Mouse (Mus musculus): Measurements from ENCODE around the gene Rnf150. TPM values are rescaled to one million over a fixed set of nuclear protein-coding genes. Genes with fewer than 3 reads are reported as not detected.
"Not testable (repeated sequence)": the region's sequence is repeated elsewhere in the genome, so short reads cannot be mapped to it uniquely, and the experiment has no call there.

Rnf150 gene
- total RNA-seq, 2 experiments from 2014 or later = 27.5 to 28.9 TPM

GRCm38 (mm10) chr8:83052896-83053295 lies 189.7 kb downstream of the Rnf150 start:
- DNase-seq (ENCODE audit: extremely low spot score in 1 of 2, low spot score in 2 of 2) = no peak
- intact Hi-C loops (cut with DNase I) = no loop called here

DNA sequence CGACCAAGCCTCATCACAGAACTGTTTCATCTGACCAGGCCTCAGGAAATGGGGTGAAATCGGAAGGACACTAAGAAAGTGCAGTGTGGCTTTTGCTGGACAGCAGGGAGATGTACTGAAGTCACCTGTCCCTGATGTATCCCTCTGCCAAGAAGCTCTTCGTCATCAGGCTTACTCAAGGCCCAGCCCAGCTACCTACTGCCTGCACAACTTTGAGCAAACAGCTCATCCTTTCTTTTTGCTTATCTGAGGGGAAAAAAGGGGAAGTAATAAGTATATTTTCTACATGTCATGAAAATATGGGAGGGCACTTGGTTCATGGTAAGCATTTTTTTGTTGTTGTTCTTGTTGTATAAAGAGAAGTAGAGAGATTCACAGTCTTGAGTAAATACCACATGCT lies 191.6 kb downstream of the Rnf150 start:
- no peak for DNase-seq (ENCODE audit: extremely low spot score in 1 of 2, low spot score in 2 of 2)

DNA sequence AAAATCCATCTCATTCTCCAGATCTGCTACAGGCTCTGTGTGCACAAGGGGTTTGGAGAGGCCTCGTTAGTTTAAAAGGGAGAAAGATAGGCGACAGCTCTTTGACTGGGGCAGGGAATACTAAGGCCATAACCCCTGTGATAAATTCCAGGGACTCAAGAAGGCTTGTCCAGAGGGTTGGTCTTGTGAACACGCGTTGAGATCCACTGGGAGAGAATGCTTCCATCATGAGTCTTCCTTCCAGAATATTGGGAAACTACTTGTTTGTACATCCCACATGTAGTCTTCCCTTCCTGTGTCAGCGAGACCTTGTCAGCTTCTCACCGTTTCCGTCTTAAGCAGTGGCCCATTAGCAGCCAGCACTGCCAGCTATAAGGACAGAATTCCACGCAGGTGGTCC lies 195.8 kb downstream of the Rnf150 start:
- DNase-seq (ENCODE audit: extremely low spot score in 1 of 2, low spot score in 2 of 2) = no peak
- intact Hi-C loops (cut with DNase I) = no loop called here

More for the DNA sequence above, 191.6 kb downstream of the Rnf150 start:
- intact Hi-C loops (cut with DNase I) = no loop called here

- DNase-seq (ENCODE audit: extremely low spot score in 1 of 2, low spot score in 2 of 2) = no peak
- intact Hi-C loops (cut with DNase I) = no loop called here
These were observed 196.9 kb downstream of the Rnf150 start for GRCm38 (mm10) chr8:83060076-83060475.

GRCm38 (mm10) chr8:83061257-83061656 lies 198.1 kb downstream of the Rnf150 start:
- no peak for DNase-seq (ENCODE audit: extremely low spot score in 1 of 2, low spot score in 2 of 2)
- intact Hi-C loops (cut with DNase I) = no loop called here

DNA sequence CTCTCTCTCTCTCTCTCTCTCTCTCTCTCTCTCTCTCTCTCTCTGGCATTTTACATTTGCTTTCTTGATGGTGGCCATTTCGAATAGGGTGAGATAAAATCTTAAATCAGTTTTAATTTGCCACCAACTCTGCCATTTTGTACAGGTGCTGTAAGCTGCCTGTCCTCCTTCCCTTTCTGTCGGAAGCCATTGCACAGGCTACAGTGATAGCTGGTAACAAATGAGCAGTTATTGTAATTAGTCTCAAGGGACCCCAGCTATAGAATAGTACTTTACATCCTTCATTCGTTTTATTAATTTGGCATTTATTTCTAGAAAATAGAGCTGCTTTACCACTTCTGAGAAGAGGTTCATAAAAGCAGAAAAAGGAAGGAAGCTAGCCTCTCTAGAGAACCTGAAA lies 198.7 kb downstream of the Rnf150 start:
- intact Hi-C loops (cut with DNase I) = no loop called here

GRCm38 (mm10) chr8:83062276-83062675 lies 199.1 kb downstream of the Rnf150 start:
- DNase-seq (ENCODE audit: extremely low spot score in 1 of 2, low spot score in 2 of 2) = no peak
- intact Hi-C loops (cut with DNase I) = no loop called here

More for the DNA sequence above, 198.7 kb downstream of the Rnf150 start:
- DNase-seq (ENCODE audit: extremely low spot score in 1 of 2, low spot score in 2 of 2) = no peak

GRCm38 (mm10) chr8:83064096-83064495 lies 200.9 kb downstream of the Rnf150 start:
- intact Hi-C loops (cut with DNase I) = no loop called here
- no peak for DNase-seq (ENCODE audit: extremely low spot score in 1 of 2, low spot score in 2 of 2)

DNA sequence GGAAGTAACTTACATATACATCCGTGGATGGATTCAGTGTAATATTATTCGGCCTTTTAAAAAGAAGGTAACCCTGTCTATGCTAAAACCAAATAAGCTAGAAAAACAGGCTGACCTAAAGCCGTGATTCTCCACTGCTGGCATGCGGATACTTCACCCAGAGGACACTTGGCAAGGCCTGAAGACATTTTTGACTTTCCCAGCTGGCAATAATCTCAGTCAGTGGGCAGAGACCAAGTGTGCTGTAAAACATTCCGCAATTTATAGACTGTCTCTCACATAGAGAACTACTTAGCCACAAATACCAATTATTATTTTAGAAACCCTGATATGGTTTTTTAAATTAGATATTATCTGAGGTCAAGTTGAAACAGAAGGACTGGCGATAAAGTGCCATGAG lies 202.9 kb downstream of the Rnf150 start:
- DNase-seq (ENCODE audit: extremely low spot score in 1 of 2, low spot score in 2 of 2) = no peak

GRCm38 (mm10) chr8:83066846-83067245 lies 203.7 kb downstream of the Rnf150 start:
- DNase-seq (ENCODE audit: extremely low spot score in 1 of 2, low spot score in 2 of 2) = no peak
- intact Hi-C loops (cut with DNase I) = no loop called here

More for the DNA sequence above, 202.9 kb downstream of the Rnf150 start:
- intact Hi-C loops (cut with DNase I) = no loop called here

DNA sequence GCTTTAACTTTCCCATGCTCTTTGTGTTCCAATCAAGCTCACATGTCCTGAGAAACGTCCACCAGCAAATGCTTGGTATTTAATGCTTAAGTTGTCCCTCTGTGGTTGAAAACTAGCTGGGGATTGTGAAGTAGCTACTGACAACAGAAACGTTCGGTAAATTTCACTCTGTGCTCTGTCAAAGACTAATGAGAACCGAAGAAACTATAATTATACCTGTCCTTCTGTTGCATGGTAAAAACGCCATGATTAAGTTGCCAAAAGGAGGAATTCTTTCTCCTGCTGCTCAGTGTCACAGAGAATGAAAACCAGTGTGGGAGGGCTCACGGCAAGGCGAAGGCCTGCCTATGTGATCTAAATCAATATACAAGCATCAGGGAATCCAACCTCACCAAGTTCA lies 204.8 kb downstream of the Rnf150 start:
- no peak for DNase-seq (ENCODE audit: extremely low spot score in 1 of 2, low spot score in 2 of 2)

DNA sequence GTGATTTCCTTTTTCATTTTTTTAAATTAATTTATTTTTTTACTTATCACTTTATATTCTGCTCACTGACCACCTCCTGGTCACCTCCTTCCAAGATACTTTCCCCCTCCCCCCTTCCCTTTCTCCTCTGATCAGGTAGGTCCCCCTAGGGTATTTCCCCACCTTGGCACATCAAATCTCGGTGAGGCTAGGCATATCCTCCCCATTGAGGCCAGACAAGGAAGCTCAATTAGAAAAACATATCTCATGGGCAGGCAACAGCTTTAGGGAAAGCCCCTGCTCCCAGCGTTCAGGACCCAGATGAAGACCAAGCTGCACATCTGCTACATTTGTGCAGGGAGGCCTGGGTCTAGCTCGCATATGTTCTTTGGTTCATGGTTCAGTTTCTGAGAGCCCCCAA lies 211.1 kb downstream of the Rnf150 start:
- intact Hi-C loops (cut with DNase I) = no loop called here
- DNase-seq (ENCODE audit: extremely low spot score in 1 of 2, low spot score in 2 of 2) = no peak

More for the DNA sequence above, 204.8 kb downstream of the Rnf150 start:
- intact Hi-C loops (cut with DNase I) = no loop called here

DNA sequence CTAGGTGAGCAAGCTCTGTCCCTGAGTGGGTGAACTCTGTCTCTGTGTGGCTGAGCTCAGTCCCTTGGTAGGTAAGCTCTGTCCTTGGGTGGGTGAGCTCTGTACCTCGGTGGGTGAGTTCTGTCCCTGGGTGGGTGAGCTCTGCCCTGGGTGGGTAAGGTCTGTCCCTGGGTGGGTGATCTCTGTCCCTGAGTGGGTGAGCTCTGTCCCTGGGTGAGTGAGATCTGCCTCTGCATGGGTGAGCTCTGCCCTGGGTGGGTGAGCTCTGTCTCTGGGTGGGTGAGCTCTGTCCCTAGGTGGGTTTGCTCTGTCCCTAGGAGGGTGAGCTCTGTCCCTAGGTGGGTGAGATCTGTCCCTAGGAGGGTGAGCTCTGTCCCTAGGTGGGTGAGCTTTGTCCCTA lies 213.5 kb downstream of the Rnf150 start:
- DNase-seq (ENCODE audit: extremely low spot score in 1 of 2, low spot score in 2 of 2) = no peak
- intact Hi-C loops (cut with DNase I) = no loop called here

DNA sequence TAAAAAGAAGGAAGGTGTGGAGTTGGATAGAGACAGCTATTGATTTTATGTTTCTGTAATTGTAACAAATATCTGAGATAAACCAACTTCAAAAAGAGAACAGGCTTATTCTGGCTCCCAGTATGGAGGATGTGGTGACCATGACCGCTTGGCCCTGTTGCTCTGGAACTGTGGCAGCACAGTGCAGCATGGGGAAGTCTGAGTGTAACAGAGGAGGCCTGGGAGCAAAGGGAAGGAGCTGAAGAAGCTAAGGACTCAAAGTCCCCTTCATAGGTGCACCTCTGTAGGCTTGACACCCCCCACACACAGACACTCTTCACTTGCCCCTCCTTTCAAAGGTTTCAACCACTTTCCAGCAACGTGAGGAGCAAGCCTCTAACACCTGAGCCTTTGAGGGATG lies 214.2 kb downstream of the Rnf150 start:
- DNase-seq (ENCODE audit: extremely low spot score in 1 of 2, low spot score in 2 of 2) = no peak

GRCm38 (mm10) chr8:83078701-83079533 lies 215.8 kb downstream of the Rnf150 start:
- no peak for DNase-seq (ENCODE audit: extremely low spot score in 1 of 2, low spot score in 2 of 2)

More for the DNA sequence above, 214.2 kb downstream of the Rnf150 start:
- intact Hi-C loops (cut with DNase I) = no loop called here

DNA sequence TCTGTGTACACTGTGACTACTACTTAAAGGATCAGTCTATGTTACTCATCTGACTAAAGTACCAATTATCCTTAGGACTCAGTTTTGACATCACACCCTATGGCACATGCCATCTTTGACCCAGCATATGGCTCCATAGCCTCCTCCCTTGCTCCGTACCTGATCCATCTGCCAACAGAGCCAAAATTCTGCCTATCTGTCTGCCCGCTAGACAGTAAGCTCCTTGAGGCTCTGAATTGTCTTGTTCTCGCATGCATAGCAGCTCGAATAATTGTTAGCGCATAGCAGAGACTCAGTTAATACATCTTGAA lies 216.3 kb downstream of the Rnf150 start:
- intact Hi-C loops (cut with DNase I) = no loop called here
- no peak for DNase-seq (ENCODE audit: extremely low spot score in 1 of 2, low spot score in 2 of 2)

More at GRCm38 (mm10) chr8:83078701-83079533, 215.8 kb downstream of the Rnf150 start:
- intact Hi-C loops (cut with DNase I) = no loop called here

DNA sequence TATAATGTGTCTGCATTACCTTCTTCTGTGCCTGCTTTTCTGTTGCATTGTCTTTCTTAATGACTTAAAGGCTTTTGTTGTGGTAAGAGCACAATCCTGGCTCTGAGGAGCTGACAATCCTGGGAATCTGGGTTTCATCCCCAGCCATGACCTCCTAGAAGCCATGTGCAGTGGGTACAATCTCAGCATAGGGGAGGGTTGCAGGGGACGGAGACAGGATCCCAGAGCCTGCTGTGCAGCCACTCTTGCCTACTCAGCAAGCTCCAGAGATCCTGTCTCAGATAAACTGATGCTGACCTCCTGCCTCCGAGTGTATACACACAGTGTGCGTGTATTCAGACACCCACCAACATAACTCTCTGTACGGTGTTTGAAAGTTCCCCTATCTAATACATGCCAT lies 218.1 kb downstream of the Rnf150 start:
- intact Hi-C loops (cut with DNase I) = loop anchor here (10.0 kb wide), 1 partner anchor 306 kb away; the partner anchor contains the start of gene Zfp330
- DNase-seq (ENCODE audit: extremely low spot score in 1 of 2, low spot score in 2 of 2) = no peak

DNA sequence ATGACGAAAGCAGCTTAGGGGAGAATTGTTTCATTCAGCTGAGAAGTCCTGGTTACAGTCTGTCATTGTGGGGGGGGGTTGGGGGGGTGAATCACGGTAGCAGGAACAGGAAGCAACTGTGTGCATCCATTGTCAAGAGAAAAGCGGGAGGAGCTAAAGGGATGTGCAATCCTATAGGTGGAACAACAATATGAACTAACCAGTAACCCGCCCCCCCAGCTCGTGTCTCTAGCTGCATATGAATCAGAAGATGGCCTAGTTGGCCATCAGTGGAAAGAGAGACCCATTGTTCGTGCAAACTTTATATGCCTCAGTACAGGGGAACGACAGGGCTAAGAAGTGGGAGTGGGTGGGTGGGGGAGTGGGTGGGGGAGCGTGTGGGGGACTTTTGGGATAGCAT lies 218.7 kb downstream of the Rnf150 start:
- DNase-seq (ENCODE audit: extremely low spot score in 1 of 2, low spot score in 2 of 2) = not testable (repeated sequence)
- intact Hi-C loops (cut with DNase I) = loop anchor here (10.0 kb wide), 1 partner anchor 307 kb away; the partner anchor contains the start of gene Zfp330

- intact Hi-C loops (cut with DNase I) = loop anchor here (10.0 kb wide), 1 partner anchor 307 kb away; the partner anchor contains the start of gene Zfp330
- no peak for DNase-seq (ENCODE audit: extremely low spot score in 1 of 2, low spot score in 2 of 2)
These were observed 219.1 kb downstream of the Rnf150 start for GRCm38 (mm10) chr8:83082251-83082650.

DNA sequence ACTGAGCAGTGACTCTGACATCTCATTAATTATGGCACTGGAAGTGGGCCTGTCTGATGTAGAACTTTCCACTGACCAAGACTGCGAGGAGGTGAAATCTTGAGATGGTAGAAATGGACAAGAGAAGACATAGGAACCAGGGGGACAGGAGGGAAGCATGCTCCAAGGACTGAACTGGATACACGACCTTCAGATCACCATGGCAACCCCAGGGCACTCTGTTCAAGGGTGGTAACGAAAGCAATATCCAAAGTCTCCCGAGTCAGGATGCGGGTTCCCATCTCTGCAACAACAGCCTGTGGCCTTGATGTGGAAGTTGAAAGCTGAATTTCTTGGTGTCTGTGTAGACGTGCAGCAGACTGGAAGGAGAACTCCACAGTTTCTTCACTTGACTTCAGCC lies 220.3 kb downstream of the Rnf150 start:
- intact Hi-C loops (cut with DNase I) = loop anchor here (10.0 kb wide), 1 partner anchor 309 kb away; the partner anchor contains the start of gene Zfp330
- DNase-seq (ENCODE audit: extremely low spot score in 1 of 2, low spot score in 2 of 2) = no peak
